Mouse (Mus musculus): ENCODE measurements around the gene Lgr6. TPM values are rescaled to one million over a fixed set of nuclear protein-coding genes. Genes with fewer than 3 reads are reported as not detected.

Gene Lgr6
- total and polyA plus RNA-seq, 3 experiments: 0.30 to 0.54 (median 0.38) TPM

- peak; percentile 55 for ATAC-seq (ENCODE audit: extremely low read depth, insufficient number of reproducible peaks, low FRiP score, poor library complexity, severe bottlenecking)
- no peak for TF ChIP-seq GATA1 (IDR thresholded peaks at IDR 0.05; ENCODE audit: borderline replicate concordance, low read length)
- no peak for TF ChIP-seq POLR2AphosphoS5 (IDR thresholded peaks at IDR 0.05; ENCODE audit: insufficient replicate concordance, low read depth, low read length)
- TF ChIP-seq GATA2 (IDR thresholded peaks at IDR 0.05; ENCODE audit: borderline replicate concordance, low read depth, low read length): peak; percentile 88; the same call in 1 of the 2 replicates
- peak; percentile 77 for TF ChIP-seq TAL1 (conservative IDR thresholded peaks at IDR 0.05; ENCODE audit: low read depth, low read length)
- TF ChIP-seq CTCF (IDR thresholded peaks at IDR 0.05; ENCODE audit: low read depth, low read length): no peak
- Histone ChIP-seq H3K4me1 (ENCODE audit: insufficient read depth, low read depth, low read length) (peaks cover 91% of the 10 kb centered on the region), H3K9me3 (replicated peaks) (no peaks in the 10 kb centered on the region), H3K4me3 (ENCODE audit: low read depth, low read length) (peak overlapping the region; percentile 77), H3K27me3 (ENCODE audit: insufficient read depth, low read length) (no peaks in the 10 kb centered on the region; the same call in 1 of the 2 replicates), H3K36me3 (replicated peaks) (peaks cover 62% of the 10 kb centered on the region)
- peak; percentile 93 for DNase-seq (ENCODE audit: low spot score)
These were observed 26.0 kb upstream of the Lgr6 start for GRCm38 (mm10) chr1:135131034-135131433.

DNA sequence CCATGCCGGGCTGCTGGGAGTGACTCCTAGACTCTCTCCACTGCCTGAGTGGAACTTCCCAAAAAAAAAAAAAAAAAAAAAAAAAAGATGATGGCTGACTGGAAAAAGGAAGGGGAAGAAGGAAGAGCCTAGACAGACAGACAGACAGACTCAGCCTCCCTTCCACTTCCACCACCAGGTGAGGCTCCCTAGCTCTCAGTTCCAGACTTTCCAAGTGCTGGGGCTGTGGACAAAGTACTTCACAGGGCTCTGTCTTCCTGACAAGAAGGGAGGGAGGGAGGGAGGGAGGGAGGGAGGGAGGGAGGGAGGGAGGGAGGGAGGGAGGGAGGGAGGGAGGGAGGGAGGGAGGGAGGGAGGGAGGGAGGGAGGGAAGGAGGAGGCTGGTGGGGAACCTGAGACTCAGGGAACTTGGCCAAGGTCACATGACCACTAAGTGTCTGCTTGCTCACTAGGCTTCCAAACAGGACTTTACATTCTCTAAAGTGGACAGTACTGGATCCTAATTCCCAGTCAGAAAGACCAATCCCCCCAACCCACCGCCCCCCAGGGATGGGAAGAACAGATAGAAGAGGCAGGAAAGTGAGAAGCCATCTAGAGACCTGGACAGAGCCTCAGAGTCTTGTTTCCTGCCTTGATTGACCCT is 25.4 kb upstream of the Lgr6 start:
- TF ChIP-seq GATA1 (IDR thresholded peaks at IDR 0.05; ENCODE audit: borderline replicate concordance, low read length): no peak
- no peak for TF ChIP-seq TAL1 (conservative IDR thresholded peaks at IDR 0.05; ENCODE audit: low read depth, low read length)
- no peak for TF ChIP-seq CTCF (IDR thresholded peaks at IDR 0.05; ENCODE audit: low read depth, low read length)
- no peak for TF ChIP-seq GATA2 (IDR thresholded peaks at IDR 0.05; ENCODE audit: borderline replicate concordance, low read depth, low read length)
- no peak for TF ChIP-seq POLR2AphosphoS5 (IDR thresholded peaks at IDR 0.05; ENCODE audit: insufficient replicate concordance, low read depth, low read length)
- DNase-seq (ENCODE audit: low spot score) (peak; percentile 73), ATAC-seq (ENCODE audit: extremely low read depth, insufficient number of reproducible peaks, low FRiP score, poor library complexity, severe bottlenecking) (no peak)
- Histone ChIP-seq H3K4me3 (ENCODE audit: low read depth, low read length) (peak overlapping the region; percentile 77), H3K4me1 (ENCODE audit: insufficient read depth, low read depth, low read length) (peaks cover 86% of the 10 kb centered on the region), H3K36me3 (replicated peaks) (peaks cover 62% of the 10 kb centered on the region), H3K9me3 (replicated peaks) (no peaks in the 10 kb centered on the region), H3K27me3 (ENCODE audit: insufficient read depth, low read length) (no peaks in the 10 kb centered on the region; the same call in 1 of the 2 replicates)

GRCm38 (mm10) chr1:135129543-135130183 is 24.6 kb upstream of the Lgr6 start:
- H3K9me3 ChIP-seq (replicated peaks): no peaks in the 10 kb centered on the region
- DNase-seq (ENCODE audit: low spot score) (no peak), ATAC-seq (ENCODE audit: extremely low read depth, insufficient number of reproducible peaks, low FRiP score, poor library complexity, severe bottlenecking) (no peak)
- no peaks in the 10 kb centered on the region; the same call in 1 of the 2 replicates for H3K27me3 ChIP-seq (ENCODE audit: insufficient read depth, low read length)
- TF ChIP-seq POLR2AphosphoS5 (IDR thresholded peaks at IDR 0.05; ENCODE audit: insufficient replicate concordance, low read depth, low read length) (no peak), GATA2 (IDR thresholded peaks at IDR 0.05; ENCODE audit: borderline replicate concordance, low read depth, low read length) (no peak), TAL1 (conservative IDR thresholded peaks at IDR 0.05; ENCODE audit: low read depth, low read length) (no peak), CTCF (IDR thresholded peaks at IDR 0.05; ENCODE audit: low read depth, low read length) (no peak), GATA1 (IDR thresholded peaks at IDR 0.05; ENCODE audit: borderline replicate concordance, low read length) (no peak)
- H3K4me3 ChIP-seq (ENCODE audit: low read depth, low read length): peak overlapping the region; percentile 32; the same call in 1 of the 2 replicates
- H3K36me3 ChIP-seq (replicated peaks): peaks cover 62% of the 10 kb centered on the region
- H3K4me1 ChIP-seq (ENCODE audit: insufficient read depth, low read depth, low read length): peaks cover 86% of the 10 kb centered on the region

DNA sequence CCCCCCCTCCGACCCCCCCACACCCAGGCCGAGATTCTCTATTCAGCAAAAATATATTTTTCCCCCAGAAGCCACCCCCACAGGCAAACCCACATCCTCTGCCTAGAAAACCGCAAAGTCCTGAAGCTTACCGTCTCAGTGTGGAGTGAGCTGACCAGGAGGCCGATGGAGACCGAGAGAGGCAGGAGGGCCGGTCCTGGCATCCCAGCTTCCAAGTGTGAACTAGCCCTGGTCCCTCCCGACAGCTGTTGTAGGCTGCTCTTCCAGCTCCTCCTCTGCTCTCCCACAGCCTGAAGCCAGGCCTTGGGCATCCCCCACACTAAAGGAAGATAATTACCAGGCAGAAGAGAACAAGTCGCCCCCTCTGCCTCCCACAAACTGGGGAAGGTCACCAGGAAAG is 23.9 kb upstream of the Lgr6 start:
- peaks cover 62% of the 10 kb centered on the region for H3K36me3 ChIP-seq (replicated peaks)
- no peaks in the 10 kb centered on the region for H3K9me3 ChIP-seq (replicated peaks)
- DNase-seq (ENCODE audit: low spot score) (no peak), ATAC-seq (ENCODE audit: extremely low read depth, insufficient number of reproducible peaks, low FRiP score, poor library complexity, severe bottlenecking) (no peak)
- no peaks in the 10 kb centered on the region; the same call in 1 of the 2 replicates for H3K27me3 ChIP-seq (ENCODE audit: insufficient read depth, low read length)
- H3K4me3 ChIP-seq (ENCODE audit: low read depth, low read length): no peak overlapping the region; the same call in 1 of the 2 replicates
- peaks cover 80% of the 10 kb centered on the region for H3K4me1 ChIP-seq (ENCODE audit: insufficient read depth, low read depth, low read length)
- TF ChIP-seq POLR2AphosphoS5 (IDR thresholded peaks at IDR 0.05; ENCODE audit: insufficient replicate concordance, low read depth, low read length) (no peak), GATA2 (IDR thresholded peaks at IDR 0.05; ENCODE audit: borderline replicate concordance, low read depth, low read length) (no peak), GATA1 (IDR thresholded peaks at IDR 0.05; ENCODE audit: borderline replicate concordance, low read length) (no peak), TAL1 (conservative IDR thresholded peaks at IDR 0.05; ENCODE audit: low read depth, low read length) (no peak), CTCF (IDR thresholded peaks at IDR 0.05; ENCODE audit: low read depth, low read length) (no peak)

- Histone ChIP-seq H3K36me3 (replicated peaks) (peaks cover 64% of the 10 kb centered on the region), H3K27me3 (ENCODE audit: insufficient read depth, low read length) (no peaks in the 10 kb centered on the region; the same call in 1 of the 2 replicates), H3K4me1 (ENCODE audit: insufficient read depth, low read depth, low read length) (peaks cover 70% of the 10 kb centered on the region), H3K9me3 (replicated peaks) (no peaks in the 10 kb centered on the region), H3K4me3 (ENCODE audit: low read depth, low read length) (no peak overlapping the region)
- DNase-seq (ENCODE audit: low spot score) (no peak), ATAC-seq (ENCODE audit: extremely low read depth, insufficient number of reproducible peaks, low FRiP score, poor library complexity, severe bottlenecking) (no peak)
- TF ChIP-seq POLR2AphosphoS5 (IDR thresholded peaks at IDR 0.05; ENCODE audit: insufficient replicate concordance, low read depth, low read length) (no peak), CTCF (IDR thresholded peaks at IDR 0.05; ENCODE audit: low read depth, low read length) (no peak), TAL1 (conservative IDR thresholded peaks at IDR 0.05; ENCODE audit: low read depth, low read length) (no peak), GATA2 (IDR thresholded peaks at IDR 0.05; ENCODE audit: borderline replicate concordance, low read depth, low read length) (no peak), GATA1 (IDR thresholded peaks at IDR 0.05; ENCODE audit: borderline replicate concordance, low read length) (no peak)
These were observed 22.9 kb upstream of the Lgr6 start for GRCm38 (mm10) chr1:135128011-135128441.

- Histone ChIP-seq H3K27me3 (ENCODE audit: insufficient read depth, low read length) (no peaks in the 10 kb centered on the region; the same call in 1 of the 2 replicates), H3K4me1 (ENCODE audit: insufficient read depth, low read depth, low read length) (peaks cover 55% of the 10 kb centered on the region), H3K4me3 (ENCODE audit: low read depth, low read length) (no peak overlapping the region), H3K9me3 (replicated peaks) (no peaks in the 10 kb centered on the region), H3K36me3 (replicated peaks) (peaks cover 77% of the 10 kb centered on the region)
- ATAC-seq (ENCODE audit: extremely low read depth, insufficient number of reproducible peaks, low FRiP score, poor library complexity, severe bottlenecking) (no peak), DNase-seq (ENCODE audit: low spot score) (no peak)
- TF ChIP-seq CTCF (IDR thresholded peaks at IDR 0.05; ENCODE audit: low read depth, low read length): no peak
These were observed 21.5 kb upstream of the Lgr6 start for GRCm38 (mm10) chr1:135126443-135127027.
